Mouse (Mus musculus): ENCODE measurements around the gene Efna4.

Efna4 gene

DNA sequence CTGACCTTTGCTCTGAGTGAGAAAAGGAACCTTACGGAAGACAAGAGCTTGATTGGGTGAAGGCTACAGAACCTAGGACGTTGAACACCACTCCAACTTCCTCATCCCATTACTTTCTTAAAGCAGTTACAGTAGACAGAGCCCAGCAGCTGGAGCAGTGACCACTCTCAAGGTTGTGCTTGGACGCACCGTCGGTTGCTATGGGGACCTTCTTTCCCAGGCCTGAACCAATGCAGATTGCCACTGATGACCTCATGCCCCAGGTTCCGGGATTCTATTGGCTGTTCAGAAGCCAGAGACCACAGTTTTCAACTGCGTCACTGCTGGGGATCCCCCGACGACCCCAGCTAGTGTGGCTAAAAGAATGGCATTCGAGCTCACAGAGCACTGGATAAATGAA is 6.9 kb downstream of the Efna4 start:
- DNase-seq (ENCODE audit: low spot score in 2 of 2) = no peak

DNA sequence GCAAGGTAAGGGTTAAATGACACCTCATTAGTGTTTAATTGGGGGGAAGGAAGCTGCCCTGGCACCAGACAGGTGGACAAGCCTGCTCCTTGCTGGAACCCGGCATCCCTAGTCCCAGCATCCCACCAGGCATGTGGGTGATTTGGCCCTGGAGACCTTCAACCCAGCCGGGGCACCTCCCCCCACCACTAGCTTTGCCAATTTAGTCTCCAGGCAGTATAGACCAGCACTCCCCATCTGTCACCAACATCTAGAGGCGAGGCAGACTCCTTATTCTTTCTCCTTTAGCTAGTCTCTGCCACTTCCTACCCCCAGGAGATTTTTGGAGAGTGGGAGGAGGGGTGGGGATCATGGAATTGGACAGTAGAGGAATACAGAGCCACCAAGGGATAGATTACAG is 7.5 kb downstream of the Efna4 start:
- no peak for DNase-seq (ENCODE audit: low spot score in 2 of 2)

DNA sequence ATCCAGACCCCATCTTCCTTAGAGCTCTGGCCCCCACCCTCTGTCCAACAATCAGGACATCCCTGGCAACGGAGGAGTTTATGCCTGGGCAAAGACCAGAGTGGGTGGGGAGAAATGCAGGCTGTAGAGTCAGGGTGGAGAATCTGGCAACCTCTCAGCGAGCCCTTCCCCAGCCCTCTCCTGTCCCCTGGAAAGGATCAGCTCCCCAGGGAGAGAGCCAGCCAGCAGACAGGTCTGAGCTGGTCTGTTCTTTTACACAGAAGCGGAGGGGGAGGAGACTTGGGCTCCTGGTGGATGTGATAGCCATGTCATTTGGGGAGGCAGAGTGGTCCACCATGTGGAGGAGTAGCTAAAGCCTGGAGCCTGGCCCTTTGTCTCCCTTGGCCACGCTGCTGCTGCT is 9.2 kb downstream of the Efna4 start:
- DNase-seq (ENCODE audit: low spot score in 2 of 2) = no peak

DNA sequence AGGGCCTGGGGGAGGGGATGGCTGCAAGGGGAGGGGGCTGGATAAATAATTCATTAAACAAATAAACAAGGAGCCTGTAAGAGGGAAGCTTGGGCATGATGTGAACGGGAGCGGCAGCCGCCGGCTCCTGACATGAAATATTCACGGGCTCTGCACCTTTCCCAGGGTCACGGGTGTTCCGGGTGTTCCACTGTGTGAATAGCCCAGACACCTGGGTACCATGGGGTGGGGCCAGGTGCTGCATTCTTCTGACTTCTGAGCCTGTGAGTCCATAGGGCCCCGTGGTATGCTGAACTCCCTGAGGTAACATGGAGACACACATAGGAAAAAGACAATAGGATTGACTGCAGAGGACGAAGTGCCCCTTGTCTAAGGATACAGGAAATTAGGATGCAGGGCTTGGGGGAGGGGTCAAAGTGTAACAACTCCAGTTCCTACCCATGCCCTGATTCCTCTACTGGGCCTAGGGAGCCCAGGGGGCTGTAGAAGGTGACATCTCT is 10.4 kb downstream of the Efna4 start:
- DNase-seq (ENCODE audit: low spot score in 2 of 2) = no peak

DNA sequence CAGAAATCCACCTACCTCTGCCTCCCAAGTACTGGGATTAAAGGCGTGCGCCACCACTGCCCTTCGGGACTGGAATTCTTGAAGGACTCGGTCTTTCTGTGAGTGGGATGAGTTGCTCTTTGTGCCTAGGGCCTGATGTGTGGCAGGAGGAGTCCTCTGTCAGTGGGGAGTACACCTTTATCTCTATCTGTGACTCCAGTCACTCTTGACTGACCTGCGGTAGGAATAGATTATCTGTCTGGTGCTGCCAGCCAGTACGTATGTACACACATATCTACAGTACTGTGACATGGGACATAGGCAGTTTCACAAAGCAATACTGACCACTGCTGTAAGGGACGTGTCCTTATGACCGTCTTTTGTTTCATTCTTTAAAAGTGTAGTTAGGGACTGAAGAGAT is 11.9 kb downstream of the Efna4 start:
- DNase-seq (ENCODE audit: low spot score in 2 of 2) = no peak

DNA sequence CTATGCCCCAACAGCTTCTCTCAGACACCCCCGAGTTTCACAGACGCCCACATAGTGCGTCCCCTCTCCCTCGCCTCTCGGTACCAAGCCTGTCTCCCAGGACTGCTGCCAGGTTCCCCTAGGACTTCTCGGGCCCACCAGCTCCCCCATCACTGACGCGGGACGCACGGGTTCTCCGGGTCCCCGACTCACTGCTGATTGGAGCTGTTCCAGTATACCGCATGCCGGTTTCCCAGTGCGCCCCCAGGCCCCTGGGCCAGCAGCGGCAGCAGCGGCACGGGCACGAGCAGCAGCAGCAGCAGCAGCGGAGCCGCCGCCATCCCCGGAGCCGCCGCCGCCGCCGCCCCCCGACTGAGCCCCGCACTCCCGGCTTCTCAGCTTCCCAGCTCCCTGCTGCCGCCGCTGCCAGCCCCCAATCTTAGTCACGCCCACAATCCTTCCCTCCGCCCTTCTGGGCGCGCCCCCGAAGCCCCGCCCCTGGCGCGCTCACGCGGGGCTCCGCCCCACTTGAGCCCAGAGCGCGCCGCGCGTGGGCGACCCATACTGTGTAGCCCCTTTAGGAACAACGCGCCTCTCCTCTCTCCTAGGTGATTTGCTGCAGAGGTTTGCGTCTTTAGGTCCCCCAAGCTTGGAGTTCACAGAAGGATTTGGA is 15.2 kb downstream of the Efna4 start, which contains the start of gene Efna3:
TSS of gene Efna3 (minus strand) at position 452 of the 652 bp plus-strand sequence.
- peak; percentile 80 to 89 for DNase-seq (ENCODE audit: low spot score in 2 of 2)

DNA sequence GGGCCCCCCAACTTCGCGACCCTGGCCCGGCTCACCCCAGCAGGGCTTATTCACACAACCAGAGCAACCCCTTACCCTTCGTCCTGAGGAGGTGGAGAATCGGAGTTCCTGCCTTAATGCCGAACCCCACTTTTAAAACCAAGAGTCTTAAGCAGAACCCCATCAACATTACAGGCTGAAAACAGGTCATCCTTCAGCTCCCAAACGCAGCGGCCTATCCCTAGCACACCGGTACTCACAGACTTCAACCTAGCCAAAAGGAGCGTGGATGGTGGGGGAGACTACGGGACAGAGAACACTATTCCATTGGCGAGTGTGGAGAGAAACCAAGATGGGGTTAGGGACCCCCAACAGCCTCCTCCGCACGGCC is 15.7 kb downstream of the Efna4 start:
- DNase-seq (ENCODE audit: low spot score in 2 of 2) = no peak

DNA sequence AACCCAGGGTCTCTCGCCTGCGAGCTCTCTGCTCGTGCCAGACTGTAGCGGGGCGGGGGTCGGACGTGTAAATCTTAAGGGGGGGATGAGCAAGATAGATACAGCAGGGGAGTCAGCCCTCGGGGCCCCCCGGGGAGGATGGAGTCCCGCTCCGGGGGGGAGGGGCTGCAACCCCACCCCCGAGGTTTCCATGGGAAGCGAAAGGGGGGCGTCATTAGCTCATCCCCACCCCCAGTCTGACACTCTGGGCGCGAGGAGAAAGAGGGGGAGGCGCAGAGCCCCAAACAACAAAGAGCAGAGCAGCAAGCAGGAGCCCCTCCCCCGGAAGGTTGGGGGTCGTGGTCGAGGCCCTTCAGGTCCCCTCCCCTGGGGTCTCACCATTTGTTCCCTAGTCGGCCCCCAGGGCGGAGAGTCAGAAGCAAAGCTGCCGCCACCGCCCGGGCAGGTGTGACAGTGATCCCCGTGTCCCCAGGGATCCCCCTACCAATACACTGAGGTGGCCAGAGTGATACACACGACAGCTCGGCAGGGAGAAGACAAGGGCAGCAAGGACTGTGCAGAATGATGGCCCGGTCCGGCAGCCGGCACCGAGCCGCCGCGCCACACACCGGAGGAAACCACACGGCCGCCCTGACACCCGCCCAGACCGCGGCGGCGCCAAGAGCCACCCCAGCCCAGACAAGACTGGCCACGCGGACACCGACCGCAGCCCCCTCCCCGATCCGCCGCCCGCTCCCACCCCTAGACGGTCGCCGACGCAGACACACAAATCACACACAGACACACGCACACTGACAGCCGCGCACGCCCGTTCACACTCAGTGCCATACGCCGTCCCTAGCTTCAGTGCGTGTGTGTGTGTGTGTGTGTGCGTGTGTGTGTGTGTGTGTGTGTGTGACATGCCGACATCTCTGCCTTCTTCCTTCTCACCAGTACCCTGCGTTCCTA is 16.4 kb downstream of the Efna4 start:
- DNase-seq (ENCODE audit: low spot score in 2 of 2) = no peak

DNA sequence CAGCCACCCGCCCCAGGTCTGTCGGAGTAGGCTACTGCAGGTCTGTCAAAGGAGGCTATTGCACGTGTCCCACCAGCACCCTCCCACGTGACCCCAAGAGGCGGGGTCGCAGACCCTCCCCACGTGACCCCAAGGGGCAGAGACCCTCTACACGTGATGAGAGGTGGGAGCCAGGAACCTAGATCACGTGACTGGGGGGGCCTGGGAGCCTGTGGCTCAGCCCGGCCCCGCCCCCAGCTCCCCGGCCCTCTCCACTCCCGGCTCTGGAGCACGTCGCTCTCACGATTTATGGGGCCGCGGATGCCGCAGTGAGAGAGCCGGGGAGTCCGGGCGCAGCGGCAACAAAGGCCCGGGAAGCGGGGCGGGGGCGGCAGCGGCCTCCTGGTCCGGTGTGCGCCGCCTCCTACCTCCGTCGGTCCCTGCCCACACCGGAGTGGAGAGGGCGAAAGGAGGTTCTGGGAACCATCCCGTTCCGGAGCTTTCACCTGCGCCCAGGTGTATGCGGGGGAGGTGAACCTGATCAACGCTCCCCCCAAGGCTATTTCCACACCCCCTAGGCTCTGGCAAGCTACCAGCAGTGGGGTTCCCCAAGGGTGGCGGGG is 17.1 kb downstream of the Efna4 start:
- no peak for DNase-seq (ENCODE audit: low spot score in 2 of 2)

DNA sequence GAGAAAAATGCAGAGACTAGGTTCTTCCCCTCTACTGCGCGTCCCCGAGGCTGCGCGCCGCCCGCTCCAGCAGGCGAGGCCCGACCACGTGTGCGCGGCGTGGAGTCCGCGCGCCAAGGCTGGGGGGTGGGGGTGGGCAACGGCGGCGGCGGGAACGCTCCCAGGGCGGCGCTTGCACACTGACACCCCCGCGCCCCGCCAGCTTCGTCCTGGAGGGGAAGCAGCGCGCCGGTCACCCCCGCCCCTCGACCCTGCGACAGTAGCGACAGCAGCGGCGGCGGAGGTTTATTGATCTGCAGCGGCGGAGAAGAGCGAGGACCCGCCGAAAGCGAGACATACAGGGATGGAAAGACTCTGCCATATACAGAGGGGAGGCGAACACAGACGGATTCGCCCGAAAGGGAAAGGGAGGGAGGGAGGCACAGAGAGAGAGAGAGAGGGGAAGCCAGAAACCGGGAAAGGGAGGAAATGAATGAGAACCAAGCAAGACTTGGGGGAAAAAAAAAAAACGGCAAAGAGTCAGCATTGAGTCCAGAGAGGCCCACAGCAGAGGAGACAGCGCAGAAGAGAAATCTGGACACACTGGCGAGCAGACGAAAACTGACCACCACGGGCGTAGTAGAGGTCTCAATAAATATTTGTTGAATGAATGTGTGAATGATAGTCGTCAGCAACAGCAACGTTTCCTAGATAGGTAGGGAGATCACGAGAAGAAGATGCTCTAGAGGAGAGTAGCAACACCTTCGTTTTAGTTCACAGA is 18.1 kb downstream of the Efna4 start:
- no peak for DNase-seq (ENCODE audit: low spot score in 2 of 2)

DNA sequence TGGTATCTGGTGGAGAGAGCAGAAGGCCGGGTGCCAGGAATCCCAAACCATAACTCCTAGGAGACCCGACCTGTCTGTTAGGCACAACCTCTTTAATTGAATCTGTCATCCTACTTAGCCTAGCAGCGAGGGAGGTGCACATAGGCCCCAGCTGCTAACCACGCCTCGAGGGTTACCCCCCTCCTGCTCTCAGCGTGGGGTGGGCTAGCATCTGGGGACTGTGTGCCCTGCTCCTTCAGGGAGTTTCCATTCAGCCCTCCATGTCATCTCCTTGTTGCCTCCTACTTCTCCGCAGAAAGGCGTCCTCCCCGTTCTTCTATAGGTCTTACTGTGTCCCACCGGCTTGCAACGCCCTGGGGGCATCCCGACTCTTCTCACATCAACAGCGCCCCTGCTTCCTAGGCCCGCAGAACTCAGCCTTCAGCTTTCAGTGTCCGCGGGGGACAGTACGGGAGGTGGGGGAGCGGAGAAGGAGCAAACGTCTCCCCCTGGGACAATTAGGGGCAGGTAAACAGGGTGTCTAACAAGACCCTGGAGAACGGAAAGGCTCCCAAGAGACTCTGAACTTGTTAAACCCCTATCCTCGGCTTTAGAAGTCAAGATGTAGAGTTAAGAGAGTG is 18.7 kb downstream of the Efna4 start:
- no peak for DNase-seq (ENCODE audit: low spot score in 2 of 2)

DNA sequence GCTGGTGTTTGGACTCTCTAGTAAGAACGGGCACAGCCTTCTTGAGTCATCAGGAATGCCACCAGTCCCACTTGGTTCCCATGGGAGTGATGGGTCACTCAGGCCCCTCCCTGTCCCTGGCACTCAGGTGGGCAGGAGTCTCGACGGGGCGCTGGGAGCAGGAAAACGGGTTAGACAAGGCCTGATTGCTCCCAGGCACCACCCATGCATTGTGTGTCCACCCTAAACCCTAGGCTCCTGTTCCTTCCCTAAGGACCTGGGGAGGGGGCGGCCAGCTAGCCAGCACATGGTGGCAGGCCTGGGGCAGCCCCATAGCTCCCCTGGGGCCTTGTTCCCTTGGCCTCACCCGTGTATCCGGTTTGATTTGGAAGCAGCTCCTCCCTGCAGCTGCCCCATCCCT is 19.5 kb downstream of the Efna4 start:
- DNase-seq (ENCODE audit: low spot score in 2 of 2) = no peak

DNA sequence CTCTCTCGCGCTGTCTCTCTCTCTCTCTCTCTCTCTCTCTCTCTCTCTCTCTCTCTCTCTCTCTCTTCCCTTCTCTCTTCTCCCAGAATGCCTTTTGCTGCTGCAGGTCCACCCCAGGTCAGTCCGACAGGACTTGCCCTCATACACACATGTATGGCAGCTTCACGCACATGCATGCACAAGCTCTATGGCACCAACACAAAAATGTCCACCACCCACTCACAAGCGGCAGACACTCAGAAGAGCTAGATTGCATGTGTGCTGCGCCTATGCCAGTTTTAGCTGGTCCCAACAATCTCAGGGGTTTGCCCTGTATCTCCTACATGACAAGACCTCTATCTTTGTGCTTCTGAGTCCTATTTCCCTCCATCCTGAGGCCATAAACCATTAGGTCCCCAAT is 20.6 kb downstream of the Efna4 start:
- no peak for DNase-seq (ENCODE audit: low spot score in 2 of 2)

DNA sequence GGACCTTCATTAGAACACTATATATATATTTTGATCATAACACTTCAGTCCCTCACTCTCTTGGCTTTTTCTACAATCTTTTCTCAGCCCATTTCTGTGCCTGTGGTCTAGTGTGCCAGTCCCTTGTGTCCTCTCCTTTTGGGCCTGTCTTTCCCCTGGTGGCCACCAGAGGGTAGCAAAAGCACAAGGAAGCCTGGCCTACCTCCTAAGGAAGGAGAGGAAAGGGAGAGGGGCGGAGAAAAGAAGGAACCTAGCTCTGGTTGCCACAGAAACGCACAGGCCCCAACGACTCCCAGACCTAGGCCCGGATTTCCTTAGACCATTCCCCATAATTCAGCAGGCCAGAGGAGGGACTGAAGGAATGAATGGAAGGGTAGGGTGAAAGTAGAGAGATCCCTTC is 21.0 kb downstream of the Efna4 start:
- DNase-seq (ENCODE audit: low spot score in 2 of 2) = peak in 1 of 2 experiments; percentile 94

DNA sequence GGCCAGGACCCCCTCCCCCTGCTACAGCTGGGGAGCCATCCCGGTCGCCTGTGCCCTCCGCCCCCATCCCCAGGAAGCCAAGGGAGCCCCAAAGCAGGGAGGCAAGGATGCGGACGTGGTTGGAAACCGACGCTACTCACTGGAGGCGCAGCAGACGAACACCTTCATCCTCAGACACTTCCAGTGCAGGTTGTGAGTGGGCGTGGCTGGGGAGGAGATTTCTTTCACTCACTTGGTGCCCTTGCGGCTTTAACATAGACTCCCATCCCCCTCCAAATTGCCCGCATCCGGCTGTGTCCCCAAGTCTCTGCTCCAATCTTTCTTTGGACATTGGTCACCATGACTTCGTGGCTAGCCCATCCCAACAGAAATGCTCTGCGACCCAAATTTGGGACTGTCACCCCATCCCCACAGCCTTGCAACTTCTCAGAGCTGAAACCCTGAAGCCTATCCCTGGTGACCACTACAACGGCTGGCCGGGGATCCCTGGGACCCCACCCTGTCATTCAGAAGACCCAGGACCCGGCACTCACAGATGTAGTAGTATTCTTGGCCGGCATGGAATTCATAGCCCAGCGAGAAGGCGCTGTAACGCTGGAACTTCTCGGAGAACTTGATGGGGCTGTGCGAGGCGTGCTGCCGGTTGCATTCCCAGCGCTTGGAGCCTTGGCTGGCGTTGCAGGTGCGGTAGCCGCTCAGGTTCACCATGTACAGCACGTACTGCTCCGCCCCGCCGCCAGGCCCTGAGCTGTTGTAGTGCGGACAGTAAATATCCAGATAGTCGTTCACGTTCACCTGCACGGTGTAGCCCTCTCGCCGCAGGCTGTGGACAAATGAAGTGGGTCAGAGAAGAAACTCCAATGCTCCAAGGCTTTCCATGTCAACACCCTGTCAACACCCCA is 21.6 kb downstream of the Efna4 start:
- no peak for DNase-seq (ENCODE audit: low spot score in 2 of 2)

DNA sequence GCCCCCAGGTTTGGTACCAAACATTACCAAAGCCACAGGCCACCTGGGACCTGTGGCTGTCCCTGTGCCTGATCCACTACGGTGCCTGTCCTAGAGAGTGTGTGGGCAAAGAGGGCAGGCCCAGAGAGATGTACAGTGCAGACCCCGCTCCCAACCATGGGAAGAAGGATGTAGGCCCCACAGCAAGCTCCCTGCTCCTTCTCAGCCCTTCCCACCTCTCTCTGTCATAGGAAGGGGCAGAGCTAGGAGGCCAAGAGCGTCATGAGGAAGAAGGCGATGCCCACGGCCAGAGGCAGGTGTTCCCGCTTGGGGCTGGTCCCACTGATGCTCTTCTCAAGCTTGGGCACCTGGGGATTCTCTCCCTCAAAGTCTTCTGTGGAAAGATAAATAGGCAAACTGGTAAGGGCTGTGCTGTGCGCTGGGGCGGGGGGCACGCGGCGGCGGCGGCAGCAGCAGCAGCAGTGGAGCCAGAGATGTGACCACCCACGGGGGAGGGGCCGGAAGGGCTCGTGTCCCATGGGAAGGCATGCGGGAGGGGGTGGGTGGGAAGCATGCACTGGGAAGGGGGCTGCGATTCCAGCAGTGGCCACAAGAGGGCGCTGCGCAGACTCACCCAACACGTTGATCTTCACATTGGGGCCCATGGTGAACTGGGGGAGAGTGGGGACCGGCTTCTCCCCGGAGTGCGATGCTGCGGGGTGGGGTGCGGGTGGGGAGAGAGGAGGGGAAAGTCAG is 22.5 kb downstream of the Efna4 start:
- peak in 1 of 2 experiments; percentile 79 for DNase-seq (ENCODE audit: low spot score in 2 of 2)

DNA sequence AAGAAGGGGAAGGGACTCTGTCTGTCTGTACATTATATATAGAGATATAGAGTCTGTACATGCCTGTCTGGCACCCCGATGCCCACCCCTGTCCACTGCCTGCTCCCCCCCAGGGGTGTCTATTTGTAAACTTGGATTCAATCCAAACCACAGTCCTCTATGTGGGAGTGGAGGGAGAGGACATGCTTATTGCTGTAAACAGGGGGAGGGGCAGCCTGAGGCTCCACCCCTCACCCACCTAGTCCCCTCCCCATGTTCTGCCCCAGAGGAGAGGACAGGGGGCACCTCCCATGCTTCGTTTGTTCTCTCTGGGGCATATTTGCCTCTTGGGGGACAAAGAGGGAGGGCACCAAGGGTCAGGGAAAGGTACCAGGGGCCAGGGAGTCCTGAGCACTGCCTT is 23.0 kb downstream of the Efna4 start:
- no peak for DNase-seq (ENCODE audit: low spot score in 2 of 2)

DNA sequence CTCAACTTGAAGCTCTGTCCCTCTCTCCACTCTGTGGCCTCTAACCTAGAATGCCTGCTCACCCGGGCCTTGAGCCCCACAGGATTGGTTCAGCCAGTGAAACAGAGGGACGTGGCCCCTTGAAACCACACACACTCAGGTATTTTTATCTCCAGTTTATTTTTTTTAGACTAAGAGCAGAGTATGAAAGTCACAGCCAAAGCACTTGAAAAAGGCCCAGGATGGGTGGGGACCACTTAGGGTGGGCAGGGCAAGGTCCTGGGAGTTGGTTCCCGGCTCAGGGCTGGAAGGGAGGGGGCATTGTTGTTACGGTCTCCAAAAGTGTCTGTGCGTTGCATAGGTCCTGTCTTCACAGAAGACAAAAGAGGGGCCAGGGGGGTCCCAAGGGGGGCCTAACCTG is 23.5 kb downstream of the Efna4 start:
- DNase-seq (ENCODE audit: low spot score in 2 of 2) = no peak

DNA sequence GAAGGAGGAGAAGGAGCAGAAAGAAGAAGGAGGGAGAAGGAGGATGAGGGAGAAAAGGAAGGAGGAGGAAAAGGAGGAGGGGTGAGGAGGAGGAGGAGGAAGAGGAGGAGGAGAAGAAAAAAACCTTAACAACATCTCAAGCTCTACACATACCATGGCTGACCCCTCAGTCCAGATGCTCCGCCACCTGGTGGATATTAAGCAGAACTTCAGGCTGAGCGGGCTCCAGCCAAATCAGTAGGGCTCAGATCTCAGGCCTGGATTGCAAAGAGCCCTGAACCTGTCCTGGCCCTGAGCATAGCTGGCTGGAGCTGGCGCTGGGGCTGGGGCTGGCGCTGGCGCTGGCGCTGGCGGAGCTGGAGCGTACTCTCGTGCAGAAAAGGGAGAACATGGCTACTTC is 29.7 kb downstream of the Efna4 start:
- peak in 1 of 2 experiments; percentile 67 for DNase-seq (ENCODE audit: low spot score in 2 of 2)
